Mouse (Mus musculus) embryonic facial prominence, embryonic 13.5 days (tissue): ENCODE results near the gene Fggy. TPM values are rescaled to one million over a fixed set of nuclear protein-coding genes. Genes with fewer than 3 reads are reported as not detected.

Experiments
- ATAC-seq: fragments of 200-750 bp; cut with Nextera tagmentation; 2 replicates; pipeline ENCODE4 v1.8.0; 2017; ENCODE audit warnings: low read depth; ENCODE audit not compliant: insufficient number of reproducible peaks, insufficient read depth, low FRiP score, low TSS enrichment
- H3K27ac ChIP-seq: fragments of 300-500 bp; sonication (generic); 2 replicates; pipeline ENCODE4 v1.5.1; 2015; ENCODE audit warnings: moderate library complexity, mild to moderate bottlenecking, inconsistent platforms
- H3K27me3 ChIP-seq: fragments of 300-500 bp; sonication (generic); 2 replicates; pipeline ENCODE4 v1.6.1; 2015; ENCODE audit warnings: mild to moderate bottlenecking, inconsistent platforms
- H3K36me3 ChIP-seq: fragments of 300-500 bp; sonication (generic); 2 replicates; pipeline ENCODE4 v1.6.1; 2015; ENCODE audit warnings: mild to moderate bottlenecking, inconsistent platforms
- H3K4me1 ChIP-seq: fragments of 300-500 bp; sonication (generic); 2 replicates; pipeline ENCODE4 v1.6.1; 2015; ENCODE audit warnings: inconsistent platforms
- H3K4me2 ChIP-seq: fragments of 300-500 bp; sonication (generic); 2 replicates; pipeline ENCODE4 v1.6.1; 2015; ENCODE audit warnings: moderate library complexity, mild to moderate bottlenecking, inconsistent platforms
- H3K4me3 ChIP-seq: fragments of 300-500 bp; sonication (generic); 2 replicates; pipeline ENCODE4 v1.5.1; 2015; ENCODE audit warnings: mild to moderate bottlenecking, inconsistent platforms
- H3K9ac ChIP-seq: fragments of 300-500 bp; sonication (generic); 2 replicates; pipeline ENCODE4 v1.6.1; 2015; ENCODE audit warnings: mild to moderate bottlenecking, inconsistent platforms
- H3K9me3 ChIP-seq: fragments of 300-500 bp; sonication (generic); 2 replicates; pipeline ENCODE4 v1.6.1; 2016; ENCODE audit warnings: inconsistent platforms
- WGBS: fragments of 180-500 bp; shearing (Covaris S2); methylation state at CpG from one replicate; pipeline ENCODE4 v1.1.7; 2015; ENCODE audit warnings: mixed read lengths; 5-methylcytosine and 5-hydroxymethylcytosine counted together
- polyA plus RNA-seq: library from polyadenylated mRNA; unstranded; fragments of >200 nt; fragmentation: Nextera tagmentation; extraction: Ambion mirVana; gene quantifications from 2 replicates; pipeline ENCODE4 v1.2.1, GENCODE M21; 2015

Fggy gene
- polyA plus RNA-seq, 1 experiment from 2014 or later, result 11.4 TPM

- no peak for ATAC-seq
- Histone ChIP-seq H3K27ac (no peak overlapping the region), H3K9me3 (no peaks in the 10 kb centered on the region), H3K36me3 (no peaks in the 10 kb centered on the region), H3K9ac (no peak overlapping the region), H3K27me3 (no peaks in the 10 kb centered on the region), H3K4me2 (no peak overlapping the region), H3K4me3 (no peak overlapping the region), H3K4me1 (peaks cover 8% of the 10 kb centered on the region)
- 82% methylated on average over 5 of the region's 5 CpGs for WGBS
Observed at GRCm38 (mm10) chr4:95770469-95770868, 213.2 kb downstream of the Fggy start.

GRCm38 (mm10) chr4:95771542-95771941, 214.2 kb downstream of the Fggy start:
- no peak for ATAC-seq
- Histone ChIP-seq H3K27me3 (no peaks in the 10 kb centered on the region), H3K36me3 (no peaks in the 10 kb centered on the region), H3K4me3 (no peak overlapping the region), H3K9ac (no peak overlapping the region), H3K4me1 (peaks cover 8% of the 10 kb centered on the region), H3K27ac (no peak overlapping the region), H3K9me3 (no peaks in the 10 kb centered on the region), H3K4me2 (no peak overlapping the region)
- WGBS, result 82% methylated on average over 3 of the region's 3 CpGs

DNA sequence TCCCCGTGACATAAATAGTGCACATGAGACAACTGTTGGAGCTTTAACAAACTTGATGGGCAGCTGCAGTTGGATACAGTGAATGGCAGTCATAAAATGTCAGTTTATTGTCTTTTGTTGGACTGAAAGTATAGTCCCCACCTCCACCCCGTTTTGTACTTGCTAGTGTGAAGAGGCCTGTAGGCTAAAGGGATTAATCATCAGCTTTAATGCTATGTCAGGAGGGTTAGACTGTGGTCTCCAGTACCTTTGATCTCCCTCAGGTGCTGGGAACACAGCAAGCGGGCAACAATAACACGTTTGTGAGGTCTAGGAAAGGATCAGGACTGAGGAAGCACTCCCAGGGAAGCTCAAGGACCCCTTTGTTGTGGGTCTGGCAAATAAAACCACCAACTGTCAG, 214.6 kb downstream of the Fggy start:
- 41% methylated on average over 4 of the region's 4 CpGs for WGBS
- Histone ChIP-seq H3K4me1 (peaks cover 9% of the 10 kb centered on the region), H3K27ac (no peak overlapping the region), H3K36me3 (no peaks in the 10 kb centered on the region), H3K9me3 (no peaks in the 10 kb centered on the region), H3K9ac (no peak overlapping the region), H3K4me3 (no peak overlapping the region), H3K27me3 (no peaks in the 10 kb centered on the region), H3K4me2 (no peak overlapping the region)
- ATAC-seq, result no peak

- H3K36me3 ChIP-seq, result no peaks in the 10 kb centered on the region
- no peak overlapping the region for H3K4me3 ChIP-seq
- ATAC-seq, result no peak
- H3K9me3 ChIP-seq, result no peaks in the 10 kb centered on the region
- H3K4me1 ChIP-seq, result peaks cover 15% of the 10 kb centered on the region
- H3K27me3 ChIP-seq, result no peaks in the 10 kb centered on the region
- H3K9ac ChIP-seq, result no peak overlapping the region
- 14% methylated on average over 3 of the region's 3 CpGs for WGBS
- H3K27ac ChIP-seq, result no peak overlapping the region
- H3K4me2 ChIP-seq, result no peak overlapping the region
Observed at GRCm38 (mm10) chr4:95772663-95773062, 215.4 kb downstream of the Fggy start.

- 84% methylated on average over 3 of the region's 3 CpGs for WGBS
- no peaks in the 10 kb centered on the region for H3K36me3 ChIP-seq
- no peak for ATAC-seq
- no peak overlapping the region for H3K9ac ChIP-seq
- H3K4me1 ChIP-seq, result peaks cover 24% of the 10 kb centered on the region
- H3K4me3 ChIP-seq, result no peak overlapping the region
- no peaks in the 10 kb centered on the region for H3K27me3 ChIP-seq
- no peak overlapping the region for H3K4me2 ChIP-seq
- no peak overlapping the region for H3K27ac ChIP-seq
- no peaks in the 10 kb centered on the region for H3K9me3 ChIP-seq
Observed at GRCm38 (mm10) chr4:95775574-95775973, 218.3 kb downstream of the Fggy start.

DNA sequence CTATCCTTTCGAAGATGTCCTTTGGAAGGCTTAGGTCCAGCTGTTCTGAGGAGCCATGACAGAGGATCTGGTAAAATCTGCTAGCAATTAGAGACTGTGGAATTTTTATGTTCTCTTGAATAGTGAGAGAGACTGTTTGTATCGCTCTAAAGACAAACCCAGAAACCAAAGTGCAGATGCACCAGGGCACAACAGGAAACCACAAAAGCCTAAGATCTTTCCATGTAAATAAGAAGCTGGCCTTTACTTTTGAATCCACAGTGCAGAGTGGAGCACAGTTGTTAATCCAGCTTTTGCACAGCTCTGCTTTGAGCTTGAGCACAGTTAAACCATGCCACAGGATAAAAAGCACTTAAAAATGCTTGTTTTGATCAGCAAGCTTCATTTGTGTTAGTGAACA, 220.5 kb downstream of the Fggy start:
- no peak overlapping the region for H3K27ac ChIP-seq
- H3K4me2 ChIP-seq, result no peak overlapping the region
- H3K36me3 ChIP-seq, result no peaks in the 10 kb centered on the region
- no peaks in the 10 kb centered on the region for H3K27me3 ChIP-seq
- no peak overlapping the region for H3K9ac ChIP-seq
- H3K4me1 ChIP-seq, result peaks cover 16% of the 10 kb centered on the region
- no peaks in the 10 kb centered on the region for H3K9me3 ChIP-seq
- H3K4me3 ChIP-seq, result no peak overlapping the region
- no peak for ATAC-seq
- 22% methylated on average over 2 of the region's 2 CpGs for WGBS

DNA sequence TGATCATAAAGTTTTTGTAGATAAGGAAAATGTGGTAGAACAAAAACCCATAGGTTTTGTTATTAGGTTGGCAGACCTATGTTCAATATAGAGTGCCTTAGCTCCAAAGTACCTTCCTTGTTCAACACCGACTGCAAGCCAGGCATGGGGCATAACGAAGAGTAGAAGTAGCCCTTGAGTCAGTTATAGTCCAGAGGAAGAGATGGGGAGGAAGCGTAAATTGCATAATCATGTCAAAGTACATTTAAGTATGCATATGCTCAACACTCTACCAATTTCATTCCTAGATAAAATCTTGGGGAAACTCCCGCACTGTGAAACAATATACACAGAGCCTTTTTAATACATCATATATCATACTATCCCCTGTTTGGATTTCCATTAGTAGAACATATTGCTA, 221.2 kb downstream of the Fggy start:
- H3K4me3 ChIP-seq, result no peak overlapping the region
- peaks cover 16% of the 10 kb centered on the region for H3K4me1 ChIP-seq
- H3K9me3 ChIP-seq, result no peaks in the 10 kb centered on the region
- no peaks in the 10 kb centered on the region for H3K36me3 ChIP-seq
- ATAC-seq, result no peak
- WGBS, result 90% methylated on average over 4 of the region's 4 CpGs
- H3K27ac ChIP-seq, result peak overlapping the region; percentile 48; the same call in 1 of the 2 replicates
- H3K9ac ChIP-seq, result no peak overlapping the region
- H3K27me3 ChIP-seq, result no peaks in the 10 kb centered on the region
- H3K4me2 ChIP-seq, result no peak overlapping the region

- no peak overlapping the region for H3K4me3 ChIP-seq
- no peak overlapping the region for H3K4me2 ChIP-seq
- no peak overlapping the region for H3K27ac ChIP-seq
- H3K4me1 ChIP-seq, result peaks cover 17% of the 10 kb centered on the region
- H3K36me3 ChIP-seq, result no peaks in the 10 kb centered on the region
- H3K9me3 ChIP-seq, result no peaks in the 10 kb centered on the region
- no peak for ATAC-seq
- 90% methylated on average over 4 of the region's 4 CpGs for WGBS
- no peak overlapping the region for H3K9ac ChIP-seq
- 0 out of 2 replicates have a peak, but pooled peaks cover 4% of the 10 kb centered on the region for H3K27me3 ChIP-seq
Observed at GRCm38 (mm10) chr4:95784146-95784895, 227.0 kb downstream of the Fggy start.

- H3K36me3 ChIP-seq, result no peaks in the 10 kb centered on the region
- no peak overlapping the region for H3K4me2 ChIP-seq
- peaks cover 24% of the 10 kb centered on the region for H3K4me1 ChIP-seq
- 0 out of 2 replicates have a peak, but pooled peaks cover 4% of the 10 kb centered on the region for H3K27me3 ChIP-seq
- no peak overlapping the region for H3K9ac ChIP-seq
- no peak overlapping the region for H3K4me3 ChIP-seq
- no peak overlapping the region for H3K27ac ChIP-seq
- 29% methylated on average over 2 of the region's 2 CpGs for WGBS
- H3K9me3 ChIP-seq, result no peaks in the 10 kb centered on the region
- no peak for ATAC-seq
Observed at GRCm38 (mm10) chr4:95787609-95788008, 230.3 kb downstream of the Fggy start.

DNA sequence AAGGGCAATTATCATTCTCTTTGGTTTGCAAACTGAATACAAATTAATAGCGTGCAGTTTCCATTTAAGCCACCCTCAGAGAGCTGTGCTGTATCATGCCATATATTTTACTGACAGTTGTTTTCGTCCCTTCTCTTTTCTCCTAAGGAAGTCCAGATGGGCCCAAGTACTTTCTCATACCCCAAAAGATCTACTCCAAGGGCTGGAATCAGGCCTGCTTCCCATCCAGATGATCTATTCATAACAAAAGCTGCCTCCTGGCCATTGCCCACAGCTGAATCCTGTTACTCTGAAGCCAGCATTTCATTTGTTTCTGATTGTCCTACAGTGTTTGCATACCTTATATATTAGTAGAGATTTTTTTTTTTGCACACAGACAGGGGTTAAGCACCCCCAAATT, 231.6 kb downstream of the Fggy start:
- Histone ChIP-seq H3K4me2 (no peak overlapping the region), H3K27ac (peak overlapping the region; percentile 58; the same call in 1 of the 2 replicates), H3K36me3 (no peaks in the 10 kb centered on the region), H3K9me3 (no peaks in the 10 kb centered on the region), H3K9ac (no peak overlapping the region), H3K4me1 (peaks cover 24% of the 10 kb centered on the region), H3K27me3 (0 out of 2 replicates have a peak, but pooled peaks cover 4% of the 10 kb centered on the region), H3K4me3 (no peak overlapping the region)
- 34% methylated on average over 2 of the region's 2 CpGs for WGBS
- ATAC-seq, result no peak

- Histone ChIP-seq H3K9ac (no peak overlapping the region), H3K27ac (peak overlapping the region; percentile 39), H3K4me2 (no peak overlapping the region), H3K27me3 (no peaks in the 10 kb centered on the region), H3K9me3 (no peaks in the 10 kb centered on the region), H3K4me3 (no peak overlapping the region), H3K36me3 (no peaks in the 10 kb centered on the region), H3K4me1 (peaks cover 28% of the 10 kb centered on the region)
- 44% methylated on average over 3 of the region's 3 CpGs for WGBS
- no peak for ATAC-seq
Observed at GRCm38 (mm10) chr4:95791913-95792475, 234.7 kb downstream of the Fggy start.

DNA sequence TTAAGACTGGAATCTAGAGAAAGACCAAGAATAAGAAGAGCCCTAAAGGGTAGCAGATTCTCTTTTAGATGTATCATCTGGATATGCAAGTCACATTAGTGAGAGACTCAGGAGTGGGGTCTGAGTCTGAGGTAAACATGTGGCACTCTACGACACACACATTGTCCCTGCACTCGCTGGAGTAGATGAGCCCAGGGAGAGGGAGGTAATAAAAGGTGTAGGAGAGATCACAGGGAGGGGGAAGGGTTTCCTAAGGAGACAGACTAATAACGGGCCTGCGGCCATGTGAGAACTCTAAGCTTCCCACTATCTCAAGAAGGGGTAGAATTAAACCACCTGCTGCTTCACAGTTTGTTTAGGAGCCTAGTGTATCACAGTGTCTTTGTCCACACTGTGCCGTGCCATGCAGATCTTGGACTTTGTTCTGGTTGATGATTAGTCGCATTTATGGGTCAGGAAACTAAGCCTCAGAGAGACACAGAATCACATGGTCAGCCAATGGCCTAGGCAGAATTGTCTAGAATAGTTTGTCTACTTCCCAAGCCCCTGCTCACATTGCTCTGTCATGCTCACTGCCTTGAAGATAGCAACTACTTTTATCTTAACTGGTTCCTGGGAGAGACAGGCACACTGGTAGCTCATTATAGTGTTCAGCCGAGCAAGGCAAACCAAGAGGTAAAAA, 236.5 kb downstream of the Fggy start:
- Histone ChIP-seq H3K9ac (no peak overlapping the region), H3K4me3 (no peak overlapping the region), H3K4me1 (peaks cover 17% of the 10 kb centered on the region), H3K9me3 (no peaks in the 10 kb centered on the region), H3K27me3 (no peaks in the 10 kb centered on the region), H3K27ac (no peak overlapping the region), H3K36me3 (no peaks in the 10 kb centered on the region), H3K4me2 (no peak overlapping the region)
- ATAC-seq, result no peak
- 65% methylated on average over 7 of the region's 7 CpGs for WGBS
